Mouse (Mus musculus): Measurements from ENCODE around the gene Ralgps1. TPM values are rescaled to one million over a fixed set of nuclear protein-coding genes. Genes with fewer than 3 reads are reported as not detected.

The Ralgps1 gene
- polyA plus RNA-seq, 1 experiment from 2014 or later: 2.8 TPM

GRCm38 (mm10) chr2:33295115-33295514, 76.2 kb downstream of the Ralgps1 start:
- H3K4me2 ChIP-seq: no peak overlapping the region
- WGBS: 83% methylated on average over 5 of the region's 5 CpGs
- no peak overlapping the region for H3K9ac ChIP-seq
- ATAC-seq (ENCODE audit: insufficient number of reproducible peaks, low FRiP score, low TSS enrichment, low read depth): no peak
- peaks cover 9% of the 10 kb centered on the region for H3K4me1 ChIP-seq
- H3K36me3 ChIP-seq: no peaks in the 10 kb centered on the region
- no peaks in the 10 kb centered on the region for H3K9me3 ChIP-seq
- H3K27me3 ChIP-seq: no peaks in the 10 kb centered on the region
- no peak overlapping the region for H3K27ac ChIP-seq
- H3K4me3 ChIP-seq: no peak overlapping the region

- Histone ChIP-seq H3K27me3 (no peaks in the 10 kb centered on the region), H3K4me1 (peaks cover 3% of the 10 kb centered on the region; the same call in 1 of the 2 replicates), H3K9ac (no peak overlapping the region), H3K4me2 (no peak overlapping the region), H3K9me3 (no peaks in the 10 kb centered on the region), H3K36me3 (no peaks in the 10 kb centered on the region), H3K4me3 (no peak overlapping the region), H3K27ac (no peak overlapping the region)
- no peak for ATAC-seq (ENCODE audit: insufficient number of reproducible peaks, low FRiP score, low TSS enrichment, low read depth)
- 78% methylated on average over 2 of the region's 2 CpGs for WGBS
These were observed 79.2 kb downstream of the Ralgps1 start for GRCm38 (mm10) chr2:33292057-33292456.

GRCm38 (mm10) chr2:33290491-33290890, 80.8 kb downstream of the Ralgps1 start:
- peaks cover 3% of the 10 kb centered on the region; the same call in 1 of the 2 replicates for H3K4me1 ChIP-seq
- H3K9me3 ChIP-seq: no peaks in the 10 kb centered on the region
- H3K9ac ChIP-seq: no peak overlapping the region
- ATAC-seq (ENCODE audit: insufficient number of reproducible peaks, low FRiP score, low TSS enrichment, low read depth): no peak
- no peaks in the 10 kb centered on the region for H3K27me3 ChIP-seq
- no peak overlapping the region for H3K4me3 ChIP-seq
- WGBS: 79% methylated on average over 8 of the region's 8 CpGs
- no peaks in the 10 kb centered on the region for H3K36me3 ChIP-seq
- no peak overlapping the region for H3K4me2 ChIP-seq
- no peak overlapping the region for H3K27ac ChIP-seq

GRCm38 (mm10) chr2:33288837-33289236, 82.4 kb downstream of the Ralgps1 start:
- Histone ChIP-seq H3K9ac (no peak overlapping the region), H3K4me2 (no peak overlapping the region), H3K4me1 (peaks cover 3% of the 10 kb centered on the region; the same call in 1 of the 2 replicates), H3K27me3 (no peaks in the 10 kb centered on the region), H3K36me3 (no peaks in the 10 kb centered on the region), H3K27ac (no peak overlapping the region), H3K9me3 (no peaks in the 10 kb centered on the region), H3K4me3 (no peak overlapping the region)
- 89% methylated on average over 5 of the region's 5 CpGs for WGBS
- no peak for ATAC-seq (ENCODE audit: insufficient number of reproducible peaks, low FRiP score, low TSS enrichment, low read depth)

- Histone ChIP-seq H3K4me1 (no peaks in the 10 kb centered on the region), H3K27me3 (no peaks in the 10 kb centered on the region), H3K9ac (no peak overlapping the region), H3K4me3 (no peak overlapping the region), H3K36me3 (no peaks in the 10 kb centered on the region), H3K4me2 (no peak overlapping the region), H3K27ac (no peak overlapping the region), H3K9me3 (no peaks in the 10 kb centered on the region)
- WGBS: 68% methylated on average over 2 of the region's 2 CpGs
- ATAC-seq (ENCODE audit: insufficient number of reproducible peaks, low FRiP score, low TSS enrichment, low read depth): no peak
These were observed 87.6 kb downstream of the Ralgps1 start for GRCm38 (mm10) chr2:33283674-33284073.

- no peak for ATAC-seq (ENCODE audit: insufficient number of reproducible peaks, low FRiP score, low TSS enrichment, low read depth)
- H3K36me3 ChIP-seq: no peaks in the 10 kb centered on the region
- no peak overlapping the region for H3K27ac ChIP-seq
- no peak overlapping the region for H3K9ac ChIP-seq
- no peak overlapping the region for H3K4me2 ChIP-seq
- H3K4me1 ChIP-seq: no peaks in the 10 kb centered on the region
- H3K9me3 ChIP-seq: no peaks in the 10 kb centered on the region
- no peaks in the 10 kb centered on the region for H3K27me3 ChIP-seq
- WGBS: 64% methylated on average over 4 of the region's 4 CpGs
- H3K4me3 ChIP-seq: no peak overlapping the region
These were observed 88.4 kb downstream of the Ralgps1 start for GRCm38 (mm10) chr2:33282877-33283276.

- no peak overlapping the region for H3K9ac ChIP-seq
- no peaks in the 10 kb centered on the region for H3K9me3 ChIP-seq
- 81% methylated on average over 5 of the region's 5 CpGs for WGBS
- no peak overlapping the region for H3K27ac ChIP-seq
- no peak overlapping the region for H3K4me3 ChIP-seq
- H3K27me3 ChIP-seq: no peaks in the 10 kb centered on the region
- H3K4me2 ChIP-seq: no peak overlapping the region
- no peaks in the 10 kb centered on the region for H3K36me3 ChIP-seq
- ATAC-seq (ENCODE audit: insufficient number of reproducible peaks, low FRiP score, low TSS enrichment, low read depth): no peak
- H3K4me1 ChIP-seq: no peaks in the 10 kb centered on the region
These were observed 89.5 kb downstream of the Ralgps1 start for GRCm38 (mm10) chr2:33281807-33282206.

- ATAC-seq (ENCODE audit: insufficient number of reproducible peaks, low FRiP score, low TSS enrichment, low read depth): no peak
- Histone ChIP-seq H3K9ac (no peak overlapping the region), H3K27me3 (no peaks in the 10 kb centered on the region), H3K4me3 (no peak overlapping the region), H3K36me3 (no peaks in the 10 kb centered on the region), H3K9me3 (no peaks in the 10 kb centered on the region), H3K4me1 (no peaks in the 10 kb centered on the region), H3K4me2 (no peak overlapping the region), H3K27ac (no peak overlapping the region)
- WGBS: 77% methylated on average over 2 of the region's 2 CpGs
These were observed 90.8 kb downstream of the Ralgps1 start for GRCm38 (mm10) chr2:33280525-33280924.

- Histone ChIP-seq H3K9me3 (no peaks in the 10 kb centered on the region), H3K36me3 (no peaks in the 10 kb centered on the region), H3K9ac (no peak overlapping the region), H3K4me2 (no peak overlapping the region), H3K27ac (no peak overlapping the region), H3K27me3 (no peaks in the 10 kb centered on the region), H3K4me1 (peaks cover 5% of the 10 kb centered on the region; the same call in 1 of the 2 replicates), H3K4me3 (no peak overlapping the region)
- WGBS: 88% methylated on average over 10 of the region's 10 CpGs
- ATAC-seq (ENCODE audit: insufficient number of reproducible peaks, low FRiP score, low TSS enrichment, low read depth): no peak
These were observed 91.5 kb downstream of the Ralgps1 start for GRCm38 (mm10) chr2:33279758-33280157.

GRCm38 (mm10) chr2:33274719-33275490, 96.4 kb downstream of the Ralgps1 start:
- Histone ChIP-seq H3K4me1 (peaks cover 23% of the 10 kb centered on the region), H3K9me3 (no peaks in the 10 kb centered on the region), H3K4me3 (no peak overlapping the region), H3K4me2 (no peak overlapping the region), H3K27ac (no peak overlapping the region), H3K9ac (no peak overlapping the region), H3K36me3 (no peaks in the 10 kb centered on the region), H3K27me3 (no peaks in the 10 kb centered on the region)
- no peak for ATAC-seq (ENCODE audit: insufficient number of reproducible peaks, low FRiP score, low TSS enrichment, low read depth)
- 82% methylated on average over 12 of the region's 12 CpGs for WGBS

- Histone ChIP-seq H3K9ac (no peak overlapping the region), H3K27ac (peak overlapping the region; percentile 75), H3K4me1 (peaks cover 29% of the 10 kb centered on the region), H3K9me3 (no peaks in the 10 kb centered on the region), H3K4me3 (no peak overlapping the region), H3K27me3 (no peaks in the 10 kb centered on the region), H3K36me3 (no peaks in the 10 kb centered on the region), H3K4me2 (no peak overlapping the region)
- no peak for ATAC-seq (ENCODE audit: insufficient number of reproducible peaks, low FRiP score, low TSS enrichment, low read depth)
- WGBS: 52% methylated on average over 4 of the region's 4 CpGs
These were observed 98.4 kb downstream of the Ralgps1 start for GRCm38 (mm10) chr2:33272665-33273439.

GRCm38 (mm10) chr2:33271511-33271910, 99.8 kb downstream of the Ralgps1 start:
- no peak for ATAC-seq (ENCODE audit: insufficient number of reproducible peaks, low FRiP score, low TSS enrichment, low read depth)
- no peak overlapping the region for H3K4me3 ChIP-seq
- 63% methylated on average over 1 of the region's 1 CpGs for WGBS
- H3K27me3 ChIP-seq: no peaks in the 10 kb centered on the region
- no peaks in the 10 kb centered on the region for H3K36me3 ChIP-seq
- no peaks in the 10 kb centered on the region for H3K9me3 ChIP-seq
- H3K4me2 ChIP-seq: no peak overlapping the region
- 0 out of 2 replicates have a peak overlapping the region, but pooled peaks have one; percentile 75 for H3K27ac ChIP-seq
- no peak overlapping the region for H3K9ac ChIP-seq
- H3K4me1 ChIP-seq: peaks cover 32% of the 10 kb centered on the region
